Comparison of ENCODE assay signal across 8 mouse cellular contexts in the genomic region with DNA sequence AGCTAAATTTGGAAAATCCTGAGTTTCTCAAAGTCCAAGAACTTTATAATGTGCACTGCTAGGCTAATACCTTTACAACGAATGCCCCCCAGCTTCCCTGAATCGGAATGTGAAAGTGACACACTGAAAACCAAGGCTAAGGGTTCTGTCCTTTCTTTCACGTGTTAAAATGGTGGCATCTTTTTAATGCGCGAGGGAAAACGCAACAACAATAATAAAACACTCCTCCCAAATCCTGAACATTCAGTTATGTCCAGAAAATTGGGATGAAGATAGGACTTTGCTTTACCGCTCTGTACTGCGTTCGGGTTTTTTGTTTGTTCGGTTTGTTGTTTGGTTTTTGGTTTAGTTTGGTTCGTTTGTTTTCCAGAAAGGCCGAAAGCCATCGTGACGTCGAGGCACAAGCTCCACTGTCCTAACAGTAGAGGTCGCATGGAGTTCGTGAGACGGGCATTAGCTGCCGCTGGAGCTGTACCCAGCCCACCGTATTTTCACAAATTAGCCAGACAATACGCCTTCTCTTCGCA. TPM values are rescaled to one million over a fixed set of nuclear protein-coding genes. Genes with fewer than 3 reads are reported as not detected.
DNase-seq lines count a peak whose midpoint lies in the region; ATAC-seq and TF ChIP-seq lines count a peak whose summit lies in the region.

No protein-coding gene starts in this region.

- no peaks in the 10 kb centered on the region for H3K4me1 ChIP-seq in embryonic facial prominence, embryonic 11.5 days (ENCODE audit: control insufficient read depth, insufficient read depth, low read length)
- no peaks in the 10 kb centered on the region for H3K4me1 ChIP-seq in kidney, adult 2 months (ENCODE audit: control insufficient read depth, insufficient read depth, low read length)
- H3K4me1 ChIP-seq in limb, embryonic 12.5 days (replicated peaks): no peaks in the 10 kb centered on the region; the same call in 1 of the 2 replicates
- H3K4me1 ChIP-seq in midbrain, embryonic 13.5 days (replicated peaks): peaks cover 14% of the 10 kb centered on the region; the same call in 1 of the 2 replicates
- H3K4me1 ChIP-seq in spleen, adult 2 months (ENCODE audit: control insufficient read depth, insufficient read depth, insufficient read length): no peaks in the 10 kb centered on the region

- H3K27me3 ChIP-seq in embryonic facial prominence, embryonic 11.5 days (ENCODE audit: control insufficient read depth, insufficient read depth, low read length): no peaks in the 10 kb centered on the region
- no peaks in the 10 kb centered on the region for H3K27me3 ChIP-seq in kidney, adult 2 months (replicated peaks; ENCODE audit: control insufficient read depth, insufficient read depth, low read length)
- no peaks in the 10 kb centered on the region for H3K27me3 ChIP-seq in limb, embryonic 12.5 days
- no peaks in the 10 kb centered on the region for H3K27me3 ChIP-seq in midbrain, embryonic 13.5 days
- no peaks in the 10 kb centered on the region for H3K27me3 ChIP-seq in spleen, adult 2 months (ENCODE audit: control insufficient read depth, insufficient read depth, low read length)

- peak overlapping the region; percentile 63 for H3K4me3 ChIP-seq in embryonic facial prominence, embryonic 11.5 days (ENCODE audit: low read depth, low read length)
- H3K4me3 ChIP-seq in kidney, adult 2 months (ENCODE audit: insufficient read depth, low read depth, low read length): peak overlapping the region; percentile 85
- H3K4me3 ChIP-seq in limb, embryonic 12.5 days (replicated peaks): peak overlapping the region; percentile 67
- H3K4me3 ChIP-seq in midbrain, embryonic 13.5 days (replicated peaks): peak overlapping the region; percentile 56
- H3K4me3 ChIP-seq in spleen, adult 2 months (ENCODE audit: extremely low read depth, insufficient read depth, insufficient read length): peak overlapping the region; percentile 99

- WGBS in embryonic facial prominence, embryonic 11.5 days: 1% methylated on average over 22 of the region's 22 CpGs
- under 1% methylated on average over 22 of the region's 22 CpGs for WGBS in kidney, adult 2 months
- WGBS in limb, embryonic 12.5 days: 1% methylated on average over 22 of the region's 22 CpGs
- whole genome bisulfite sequencing in midbrain, embryonic 13.5 days: 1% methylated on average over 22 of the region's 22 CpGs
- WGBS in spleen, adult 2 months: 2% methylated on average over 22 of the region's 22 CpGs

- no peaks in the 10 kb centered on the region for H3K9me3 ChIP-seq in embryonic facial prominence, embryonic 11.5 days (replicated peaks; ENCODE audit: control insufficient read depth, low read length)
- H3K9me3 ChIP-seq in limb, embryonic 12.5 days: no peaks in the 10 kb centered on the region
- H3K9me3 ChIP-seq in midbrain, embryonic 13.5 days: no peaks in the 10 kb centered on the region

- H3K27ac ChIP-seq in embryonic facial prominence, embryonic 11.5 days (replicated peaks; ENCODE audit: low read depth, low read length): peak overlapping the region; percentile 93
- peak overlapping the region; percentile 96 for H3K27ac ChIP-seq in kidney, adult 2 months (ENCODE audit: insufficient read depth, low read depth, low read length)
- H3K27ac ChIP-seq in limb, embryonic 12.5 days: peak overlapping the region; percentile 98
- peak overlapping the region; percentile 98 for H3K27ac ChIP-seq in midbrain, embryonic 13.5 days
- H3K27ac ChIP-seq in spleen, adult 2 months (ENCODE audit: insufficient read depth, low read length): peak overlapping the region; percentile 100

- peak; percentile 62 for ATAC-seq in embryonic facial prominence, embryonic 11.5 days (replicated peaks; ENCODE audit: insufficient number of reproducible peaks, low FRiP score, low TSS enrichment, low read depth)
- ATAC-seq in limb, embryonic 12.5 days (ENCODE audit: insufficient number of reproducible peaks, insufficient read depth, low FRiP score, low TSS enrichment, low read depth): 0 out of 2 replicates have a peak, but pooled peaks have one; percentile 61
- ATAC-seq in midbrain, embryonic 13.5 days: peak; percentile 78

- DNase-seq in 3134 (ENCODE audit: extremely low read depth, insufficient read length, low spot score): peak; percentile 64
- DNase-seq in adrenal gland, postnatal 10 days: peak; percentile 60
- peak; percentile 86 for DNase-seq in embryonic facial prominence, embryonic 11.5 days (ENCODE audit: low spot score)
- DNase-seq in heart, adult 8-10 months (ENCODE audit: low spot score): peak; percentile 52
- peak; percentile 77 for DNase-seq in kidney, adult 2 months
- DNase-seq in spleen, adult 2 months (ENCODE audit: low read depth in 1 of 2, low spot score in 2 of 2): peak; percentile 48 to 70

- no peaks in the 10 kb centered on the region for H3K36me3 ChIP-seq in embryonic facial prominence, embryonic 11.5 days (replicated peaks; ENCODE audit: control insufficient read depth, insufficient read depth, low read depth, low read length)
- no peaks in the 10 kb centered on the region for H3K36me3 ChIP-seq in kidney, adult 2 months (ENCODE audit: control insufficient read depth, insufficient read depth, low read length)
- H3K36me3 ChIP-seq in limb, embryonic 12.5 days: no peaks in the 10 kb centered on the region
- H3K36me3 ChIP-seq in midbrain, embryonic 13.5 days: no peaks in the 10 kb centered on the region
- no peaks in the 10 kb centered on the region for H3K36me3 ChIP-seq in spleen, adult 2 months (ENCODE audit: control insufficient read depth, insufficient read depth, low read length)

- TF ChIP-seq CTCF in kidney, adult 2 months (conservative IDR thresholded peaks at IDR 0.05; ENCODE audit: insufficient read depth, insufficient read length, low read depth, low read length): peak; percentile 91
- TF ChIP-seq CTCF in spleen, adult 2 months (IDR thresholded peaks at IDR 0.05; ENCODE audit: extremely low read depth, insufficient read depth, insufficient read length, insufficient replicate concordance): peak; percentile 36; the same call in 1 of the 2 replicates

- TF ChIP-seq POLR2A in kidney, adult 2 months (IDR thresholded peaks at IDR 0.05; ENCODE audit: low read depth, low read length): no peak
- TF ChIP-seq POLR2A in spleen, adult 2 months (IDR thresholded peaks at IDR 0.05; ENCODE audit: low read depth, low read length): no peak

- peak overlapping the region; percentile 89 for H3K9ac ChIP-seq in embryonic facial prominence, embryonic 11.5 days (replicated peaks; ENCODE audit: low read length)
- peak overlapping the region; percentile 84 for H3K9ac ChIP-seq in limb, embryonic 12.5 days (replicated peaks)
- H3K9ac ChIP-seq in midbrain, embryonic 13.5 days (replicated peaks): peak overlapping the region; percentile 77

- peak overlapping the region; percentile 61 for H3K4me2 ChIP-seq in embryonic facial prominence, embryonic 11.5 days (ENCODE audit: low read depth, low read length)
- peak overlapping the region; percentile 60 for H3K4me2 ChIP-seq in limb, embryonic 12.5 days
- peak overlapping the region; percentile 60 for H3K4me2 ChIP-seq in midbrain, embryonic 13.5 days (replicated peaks)

RNA-seq across cellular contexts. Expression of a gene that starts 6.3 kb away (rescaled TPM):
- 10 to 100 TPM; 65.6 to 72.7 TPM for total RNA-seq in adrenal gland, postnatal 10 days (2021)
- polyA plus RNA-seq in embryonic facial prominence, embryonic 11.5 days (2014; fragmentation: Nextera tagmentation; extraction: Ambion mirVana): 120 and 124 TPM in 2 replicates
- total RNA-seq in heart, adult 8-10 months (2022): 100 to 1,000 TPM; 108 to 158 (median 147) TPM
- polyA plus RNA-seq in kidney, adult 2 months (2012; rRNA removed): 120 and 154 TPM in 2 replicates
- polyA plus RNA-seq in limb, embryonic 12.5 days (2016; fragmentation: Nextera tagmentation; extraction: Ambion mirVana): 133 and 140 TPM in 2 replicates
- polyA plus RNA-seq in midbrain, embryonic 13.5 days (2015; fragmentation: Nextera tagmentation; extraction: Ambion mirVana): 15.5 and 19.5 TPM in 2 replicates
- polyA plus RNA-seq in spleen, adult 2 months (2012; rRNA removed): 1.4 and 2.8 TPM in 2 replicates

RNA-seq across cellular contexts. Expression of a gene that starts 54.2 kb away (rescaled TPM):
- 1 to 10 TPM in 1 of 2 experiments, under 1 TPM in 1; 0.82 to 1.3 TPM for total RNA-seq in adrenal gland, postnatal 10 days (2021)
- not detected in 2 replicates for polyA plus RNA-seq in embryonic facial prominence, embryonic 11.5 days (2014; fragmentation: Nextera tagmentation; extraction: Ambion mirVana)
- total RNA-seq in heart, adult 8-10 months (2022): 10 to 100 TPM in 2 of 4 experiments, 1 to 10 TPM in 2; 2.9 to 17.3 (median 7.6) TPM
- polyA plus RNA-seq in kidney, adult 2 months (2012; rRNA removed): 1.6 and 1.9 TPM in 2 replicates
- polyA plus RNA-seq in limb, embryonic 12.5 days (2016; fragmentation: Nextera tagmentation; extraction: Ambion mirVana): not detected in 2 replicates
- not detected in 2 replicates for polyA plus RNA-seq in midbrain, embryonic 13.5 days (2015; fragmentation: Nextera tagmentation; extraction: Ambion mirVana)
- 0.18 TPM in 1 of 2 replicates, not detected in the other for polyA plus RNA-seq in spleen, adult 2 months (2012; rRNA removed)

Comparison
In these comparisons a context has a peak if more than half of its experiments do, and no peak if none do; other contexts are left out.
1. Peak in every context shown above with its lines: DNase-seq, ATAC-seq, H3K4me3 ChIP-seq and H3K27ac ChIP-seq.